Mouse (Mus musculus) thymus, adult 18-20 months (tissue): Measurements from ENCODE around the gene Lrfn2.
A peak's percentile ranks its signal among the peaks of the same experiment; 100 is the strongest.

Source experiments
- DNase-seq, 2 experiments: peaks; one replicate each; pipeline ENCODE4 v3.0.0; 2022; ENCODE audit warnings: mixed read lengths in 2 of 2

Gene Lrfn2

GRCm38 (mm10) chr17:48968304-48968703, 36.1 kb downstream of the Lrfn2 start:
- no peak for DNase-seq

DNA sequence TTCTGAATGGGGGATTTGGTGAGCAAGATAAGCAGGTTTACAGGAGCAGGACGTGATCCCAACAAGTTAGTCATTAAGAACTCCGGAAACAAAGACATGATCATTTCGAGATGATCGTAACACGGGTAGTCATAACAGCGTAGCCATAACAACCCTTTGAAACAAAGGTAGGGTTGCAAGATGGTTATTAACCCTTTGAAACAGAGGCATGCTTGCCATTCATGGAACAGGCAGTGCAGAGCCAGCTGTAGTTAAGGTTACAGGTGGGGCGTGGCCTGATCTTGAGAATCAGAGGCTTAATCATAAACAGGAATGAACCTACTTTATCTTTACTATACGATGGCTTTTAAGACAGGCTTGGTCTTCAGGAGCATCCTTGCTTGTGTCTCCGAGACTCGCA, 39.1 kb downstream of the Lrfn2 start:
- no peak for DNase-seq

GRCm38 (mm10) chr17:48972866-48973265, 40.7 kb downstream of the Lrfn2 start:
- no peak for DNase-seq

DNA sequence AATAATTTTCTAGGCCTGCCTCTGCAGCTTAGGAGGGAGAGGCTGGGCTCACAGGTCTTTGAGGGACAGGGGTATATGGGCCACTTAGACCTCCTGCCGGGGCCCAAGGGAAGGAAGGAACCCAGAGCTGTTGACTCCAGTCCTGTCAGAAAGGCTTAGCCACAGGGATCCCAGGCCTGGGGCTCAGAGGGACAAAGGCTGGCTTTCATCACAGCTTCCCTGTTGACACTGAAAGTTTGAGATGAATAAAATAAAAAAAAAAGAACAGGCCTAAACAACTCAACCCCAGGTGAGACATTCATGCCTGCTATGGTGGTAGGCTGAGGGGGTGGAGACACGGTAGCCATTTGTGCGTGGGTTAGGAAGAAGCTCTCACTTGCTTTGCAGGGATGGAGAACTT, 41.2 kb downstream of the Lrfn2 start:
- no peak for DNase-seq

- no peak for DNase-seq
Measured at GRCm38 (mm10) chr17:48975055-48975454, 42.9 kb downstream of the Lrfn2 start.

- DNase-seq = no peak
Measured at GRCm38 (mm10) chr17:48976611-48977022, 44.4 kb downstream of the Lrfn2 start.

GRCm38 (mm10) chr17:48995256-48995993, 63.2 kb downstream of the Lrfn2 start:
- no peak for DNase-seq

DNA sequence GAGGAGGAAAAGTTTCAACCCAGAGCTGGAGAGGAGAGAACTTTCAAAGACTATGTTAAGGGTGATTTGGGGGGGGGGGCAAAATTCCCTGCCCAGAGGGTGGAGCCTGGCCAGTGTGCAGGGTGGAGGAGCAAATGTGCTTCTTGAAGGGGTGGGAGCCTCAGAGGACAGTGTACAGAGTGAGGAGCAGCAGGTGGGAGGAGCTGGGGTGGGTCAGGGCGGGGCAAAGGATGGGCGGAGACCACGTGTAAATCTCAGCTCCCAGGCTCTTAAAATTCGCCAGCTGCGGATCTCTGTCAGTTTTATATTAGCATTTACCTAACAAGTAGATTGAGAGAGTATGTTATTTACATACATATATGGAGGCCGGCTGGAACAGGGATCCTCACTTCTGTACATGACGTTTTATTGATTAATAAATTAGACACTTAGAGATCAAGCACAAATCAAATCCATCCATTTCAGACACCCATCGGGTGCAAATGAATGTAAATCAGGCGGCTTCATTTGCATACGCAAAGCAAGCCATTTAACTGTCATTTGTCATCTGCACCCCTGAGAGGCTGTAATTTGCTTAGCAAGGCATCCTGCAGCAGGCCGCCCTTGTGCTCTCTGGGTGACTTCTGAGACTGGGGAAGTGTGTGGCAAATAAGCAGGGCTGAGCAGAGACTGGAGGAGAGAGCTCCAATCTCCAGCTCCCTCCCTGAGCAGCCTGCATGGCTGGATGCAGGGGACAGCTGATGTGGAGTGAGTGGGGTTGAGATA, 67.5 kb downstream of the Lrfn2 start:
- no peak for DNase-seq

DNA sequence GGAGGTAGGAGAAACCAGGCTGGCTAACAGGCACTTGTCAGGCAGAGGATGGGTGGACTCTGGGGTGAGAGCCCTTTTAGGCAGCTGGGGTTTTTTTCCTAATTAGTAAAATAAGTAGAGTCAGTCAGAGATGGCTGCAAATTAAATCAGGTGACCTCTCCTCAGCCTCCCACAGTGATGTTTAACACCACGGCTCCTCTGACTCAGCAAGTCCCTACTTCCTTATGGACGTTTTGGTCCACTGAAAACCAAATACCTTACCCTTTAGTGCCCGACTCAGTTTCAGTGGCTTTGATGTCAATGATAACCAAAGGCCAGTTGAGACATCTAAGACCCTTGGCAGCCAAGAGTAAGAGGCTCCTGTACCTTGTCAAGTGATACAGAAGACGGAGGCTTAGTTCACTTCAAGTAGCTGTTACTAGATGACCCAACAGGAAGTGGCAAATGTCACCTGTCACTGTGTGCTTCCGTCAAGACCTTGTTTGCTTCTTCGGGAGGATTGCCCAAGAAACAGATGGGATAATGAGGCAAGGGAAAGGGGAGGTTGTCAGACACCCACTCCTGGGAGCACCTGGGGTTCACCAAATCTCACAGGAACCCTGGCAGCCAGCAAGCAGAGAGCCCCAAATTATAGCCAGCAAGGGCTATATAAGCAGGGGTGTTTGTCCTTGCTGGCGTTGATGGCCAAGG, 77.3 kb downstream of the Lrfn2 start:
- no peak for DNase-seq

GRCm38 (mm10) chr17:49013876-49014600, 81.9 kb downstream of the Lrfn2 start:
- DNase-seq = no peak

- DNase-seq = no peak
Measured at GRCm38 (mm10) chr17:49015368-49015767, 83.2 kb downstream of the Lrfn2 start.

- DNase-seq = no peak
Measured at GRCm38 (mm10) chr17:49016229-49016628, 84.0 kb downstream of the Lrfn2 start.

- no peak for DNase-seq
Measured at GRCm38 (mm10) chr17:49017438-49018415, 85.5 kb downstream of the Lrfn2 start.

- DNase-seq = no peak
Measured at GRCm38 (mm10) chr17:49018774-49019488, 86.8 kb downstream of the Lrfn2 start.

DNA sequence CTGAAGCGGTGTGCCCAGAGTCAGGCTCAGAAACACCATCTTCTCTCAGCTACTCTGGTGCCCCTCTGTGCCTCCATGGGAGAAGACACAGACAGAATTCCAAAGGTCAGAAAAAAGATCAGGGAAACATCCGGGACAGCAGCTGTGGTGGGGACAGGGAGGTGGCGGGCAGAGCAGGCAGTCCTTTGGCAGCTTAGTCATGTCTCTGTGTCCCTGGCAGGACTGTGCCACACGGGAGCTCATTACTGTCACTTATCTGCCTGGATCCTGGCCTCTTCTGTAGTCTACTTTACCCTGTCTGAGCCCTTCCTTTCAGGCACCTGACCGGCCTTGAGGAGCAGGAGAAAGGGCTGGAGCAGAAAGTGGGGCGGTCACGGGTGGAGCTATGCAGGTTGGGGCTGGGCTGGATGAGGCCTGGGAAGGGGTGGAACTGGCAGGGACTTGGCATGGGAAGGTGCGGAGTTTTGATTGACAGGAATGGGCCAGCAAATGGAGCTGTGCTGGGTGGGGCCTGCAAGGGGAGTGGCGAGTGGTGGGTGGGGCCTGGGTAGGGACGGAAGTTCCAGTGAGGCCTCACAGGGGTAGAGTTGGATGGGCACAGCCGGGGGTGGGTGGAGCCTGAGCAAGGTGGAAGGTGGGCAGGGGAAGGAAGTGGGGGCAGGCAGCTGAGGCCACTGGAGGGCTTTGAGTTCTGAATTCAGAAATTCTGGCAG, 97.5 kb downstream of the Lrfn2 start:
- DNase-seq = peak; percentile 27 to 38

DNA sequence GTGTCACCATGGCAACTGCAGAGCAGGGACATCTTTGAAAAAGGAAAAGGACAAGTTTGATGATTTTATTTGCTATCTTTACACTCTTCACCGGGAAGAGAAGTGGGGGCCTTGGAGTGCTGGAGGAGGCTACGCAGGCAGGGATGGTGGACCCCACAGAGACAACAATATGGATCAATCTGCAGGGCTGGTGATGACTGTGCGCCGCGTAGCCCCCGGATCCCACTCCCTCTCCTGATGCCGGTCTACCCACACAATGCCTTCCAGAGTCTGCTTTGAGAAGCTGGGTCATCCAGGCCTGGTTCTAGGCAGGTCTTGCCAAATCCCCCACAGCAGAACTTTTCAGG, 98.1 kb downstream of the Lrfn2 start:
- no peak for DNase-seq

GRCm38 (mm10) chr17:49030841-49031240, 98.7 kb downstream of the Lrfn2 start:
- no peak for DNase-seq

DNA sequence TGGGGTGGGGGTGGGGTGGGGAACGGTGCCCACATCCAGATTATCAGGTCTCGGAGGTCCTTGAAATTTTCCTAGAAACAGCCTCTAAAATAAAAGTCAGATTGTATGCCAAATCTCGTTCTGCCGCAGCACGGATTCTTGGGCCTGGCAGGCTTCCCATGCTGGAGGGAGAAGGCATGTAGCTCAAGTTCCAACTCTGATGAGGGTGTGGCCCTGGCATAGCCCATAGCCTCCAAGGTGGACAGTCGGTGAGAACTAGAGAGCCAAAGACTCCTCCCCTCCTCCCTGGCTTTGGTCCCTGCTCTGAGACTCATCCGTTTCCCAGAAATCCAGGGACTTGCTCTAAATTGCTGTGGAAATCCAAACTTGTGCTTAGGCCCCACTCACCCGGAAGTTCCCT, 99.6 kb downstream of the Lrfn2 start:
- DNase-seq = no peak

- DNase-seq = no peak
Measured at GRCm38 (mm10) chr17:49033276-49033675, 101.1 kb downstream of the Lrfn2 start.

- no peak for DNase-seq
Measured at GRCm38 (mm10) chr17:49033686-49034250, 101.6 kb downstream of the Lrfn2 start.
